Mouse (Mus musculus): ENCODE results near the gene Rhbdf1.

DNA sequence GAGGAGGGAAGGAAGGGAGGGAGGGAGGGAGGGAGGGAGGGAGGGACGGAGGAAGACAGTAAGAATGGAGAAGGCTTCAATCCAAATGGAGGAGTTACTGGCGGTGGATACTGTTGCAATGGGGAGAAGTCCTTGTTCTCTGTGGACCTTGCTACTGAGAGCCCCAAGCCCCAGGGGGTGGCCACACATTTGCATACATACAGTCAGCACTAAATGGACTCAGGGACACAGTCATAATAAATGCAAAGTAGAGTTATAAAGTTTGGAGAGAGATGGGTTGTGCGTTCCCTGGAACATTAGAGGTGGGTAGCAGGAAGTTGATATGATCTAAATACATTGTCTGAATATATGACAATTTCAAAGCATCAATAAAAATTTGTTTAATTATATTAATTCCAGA is 36.1 kb downstream of the Rhbdf1 start:
- TF ChIP-seq POLR2A (IDR thresholded peaks at IDR 0.05; ENCODE audit: borderline replicate concordance, low read depth, low read length): no peak
- TF ChIP-seq CTCF (IDR thresholded peaks at IDR 0.05; ENCODE audit: low read depth, low read length): no peak

Data from bone marrow macrophage, adult 2 months (primary cell).